Mouse (Mus musculus): ENCODE results near the gene Fkrp.

DNA sequence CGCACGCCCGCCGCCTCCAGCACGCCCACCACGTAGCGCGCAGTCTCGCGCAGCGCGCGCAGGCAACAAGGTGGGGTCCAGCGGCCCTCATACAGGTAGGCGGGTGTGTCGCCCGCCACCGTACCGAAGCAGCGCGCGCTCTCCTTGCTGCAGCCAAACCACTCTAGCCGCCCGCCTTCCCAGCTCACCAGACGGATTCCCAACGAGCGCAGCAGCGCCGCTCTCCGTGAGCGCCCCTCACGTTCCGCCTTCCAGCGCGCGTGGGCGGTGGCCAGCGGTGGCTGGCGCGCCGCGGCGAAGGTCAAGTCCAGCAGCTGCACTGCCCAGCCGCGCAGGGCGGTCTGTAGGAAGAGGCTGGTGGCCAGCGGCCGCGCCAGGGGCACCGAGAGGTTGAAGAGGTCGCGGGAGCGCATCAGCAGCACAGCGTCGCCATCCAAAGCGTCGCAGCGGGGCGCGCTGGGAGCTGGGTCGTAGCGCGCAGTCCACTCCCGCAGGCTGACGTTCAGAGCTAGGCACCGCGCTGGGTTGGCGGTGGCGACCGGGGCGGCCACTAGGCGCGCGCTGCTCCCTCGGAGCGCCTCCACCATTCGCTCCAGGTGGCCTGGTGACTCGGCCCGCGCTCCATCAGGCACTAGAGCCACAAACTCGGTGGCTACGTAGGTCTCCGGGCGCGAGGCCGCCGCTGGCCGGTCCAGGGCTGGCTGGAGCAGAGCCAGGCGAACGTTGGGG, 5.4 kb downstream of the Fkrp start:
- TF ChIP-seq CTCF (IDR thresholded peaks at IDR 0.05) (no peak), EP300 (IDR thresholded peaks at IDR 0.05; ENCODE audit: insufficient read depth, low read depth, low read length) (no peak)

All from heart, adult 2 months (tissue).